Mouse (Mus musculus) limb, embryonic 12.5 days (tissue): Measurements from ENCODE around the gene Rgs6. TPM values are rescaled to one million over a fixed set of nuclear protein-coding genes. Genes with fewer than 3 reads are reported as not detected.

Experiments
- ATAC-seq: fragments of 200-750 bp; cut with Nextera tagmentation; 2 replicates; pipeline ENCODE4 v1.8.0; 2017; ENCODE audit warnings: low read depth, moderate TSS enrichment; ENCODE audit not compliant: insufficient number of reproducible peaks, insufficient read depth, low FRiP score, low TSS enrichment
- H3K27ac ChIP-seq: fragments of 300-500 bp; sonication (generic); 2 replicates; pipeline ENCODE4 v1.5.1; 2016; ENCODE audit warnings: mild to moderate bottlenecking, moderate library complexity
- H3K27me3 ChIP-seq: fragments of 300-500 bp; sonication (generic); 2 replicates; pipeline ENCODE4 v1.6.1; 2016; ENCODE audit warnings: mild to moderate bottlenecking, moderate library complexity
- H3K36me3 ChIP-seq: fragments of 300-500 bp; sonication (generic); 2 replicates; pipeline ENCODE4 v1.6.1; 2016; ENCODE audit warnings: mild to moderate bottlenecking, moderate library complexity
- H3K4me1 ChIP-seq: fragments of 300-500 bp; sonication (generic); replicated peaks from 2 replicates; pipeline ENCODE4 v1.6.1; 2016
- H3K4me2 ChIP-seq: fragments of 300-500 bp; sonication (generic); 2 replicates; pipeline ENCODE4 v1.6.1; 2016; ENCODE audit warnings: mild to moderate bottlenecking, moderate library complexity
- H3K4me3 ChIP-seq: fragments of 300-500 bp; sonication (generic); replicated peaks from 2 replicates; pipeline ENCODE4 v1.5.1; 2016; ENCODE audit warnings: mild to moderate bottlenecking
- H3K9ac ChIP-seq: fragments of 300-500 bp; sonication (generic); replicated peaks from 2 replicates; pipeline ENCODE4 v1.6.1; 2016; ENCODE audit warnings: mild to moderate bottlenecking, moderate library complexity
- H3K9me3 ChIP-seq: fragments of 300-500 bp; sonication (generic); 2 replicates; pipeline ENCODE4 v1.6.1; 2016; ENCODE audit warnings: mild to moderate bottlenecking, moderate library complexity
- WGBS: fragments of 180-500 bp; shearing (Covaris S2); methylation state at CpG from one replicate; pipeline ENCODE4 v1.1.7; 2016; 5-methylcytosine and 5-hydroxymethylcytosine counted together
- polyA plus RNA-seq: library from polyadenylated mRNA; unstranded; fragments of >200 nt; fragmentation: Nextera tagmentation; extraction: Ambion mirVana; gene quantifications from 2 replicates; pipeline ENCODE4 v1.2.1, GENCODE M21; 2016

Gene Rgs6
- 0.56 and 1.0 TPM in 2 replicates for polyA plus RNA-seq

DNA sequence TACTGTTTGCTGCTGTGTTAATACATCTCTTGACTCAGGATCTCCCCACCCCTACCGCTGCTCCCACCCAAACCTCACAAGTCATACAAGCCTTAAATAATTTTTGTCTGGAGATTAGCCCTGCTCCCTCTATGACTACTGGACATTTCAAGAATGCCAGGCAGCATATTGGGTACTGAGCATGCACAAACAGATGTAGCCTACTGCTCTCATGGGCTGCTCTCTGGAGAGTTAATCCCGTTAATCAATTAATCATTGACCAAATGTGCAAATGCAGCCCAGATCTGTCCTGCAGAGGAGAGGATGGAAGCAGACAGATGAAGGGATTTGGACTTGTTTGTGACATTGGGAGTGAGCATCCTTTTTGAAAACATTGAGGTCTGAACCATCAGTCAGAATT lies at the start of gene Rgs6:
Gene Rgs6, plus strand, starts transcription at position 276 of the 400 bp plus-strand sequence.
- Histone ChIP-seq H3K9me3 (peaks cover 2% of the 10 kb centered on the region), H3K4me2 (no peak within 1 kb of the TSS), H3K36me3 (no peaks in the 10 kb centered on the region), H3K27me3 (peaks cover 8% of the 10 kb centered on the region; the same call in 1 of the 2 replicates), H3K4me3 (no peak within 1 kb of the TSS), H3K27ac (no peak within 1 kb of the TSS), H3K4me1 (peaks cover 6% of the 10 kb centered on the region; the same call in 1 of the 2 replicates), H3K9ac (no peak within 1 kb of the TSS)
- no peak for ATAC-seq
- 82% methylated on average over 2 of the region's 2 CpGs for WGBS

GRCm38 (mm10) chr12:82547127-82547526 lies 41.0 kb upstream of the Rgs6 start:
- ATAC-seq, result no peak
- no peaks in the 10 kb centered on the region for H3K27me3 ChIP-seq
- no peak overlapping the region for H3K27ac ChIP-seq
- H3K36me3 ChIP-seq, result no peaks in the 10 kb centered on the region
- H3K4me2 ChIP-seq, result no peak overlapping the region
- no peak overlapping the region for H3K9ac ChIP-seq
- no peak overlapping the region for H3K4me3 ChIP-seq
- H3K4me1 ChIP-seq, result no peaks in the 10 kb centered on the region
- H3K9me3 ChIP-seq, result peaks cover 10% of the 10 kb centered on the region; the same call in 1 of the 2 replicates
- 91% methylated on average over 4 of the region's 4 CpGs for WGBS

- ATAC-seq, result no peak
- H3K9ac ChIP-seq, result no peak overlapping the region
- WGBS, result 83% methylated on average over 6 of the region's 6 CpGs
- no peaks in the 10 kb centered on the region for H3K4me1 ChIP-seq
- H3K4me2 ChIP-seq, result no peak overlapping the region
- H3K27ac ChIP-seq, result no peak overlapping the region
- H3K9me3 ChIP-seq, result peaks cover 10% of the 10 kb centered on the region; the same call in 1 of the 2 replicates
- no peaks in the 10 kb centered on the region for H3K36me3 ChIP-seq
- no peak overlapping the region for H3K4me3 ChIP-seq
- no peaks in the 10 kb centered on the region for H3K27me3 ChIP-seq
Measured at GRCm38 (mm10) chr12:82549228-82549627, 38.9 kb upstream of the Rgs6 start.

DNA sequence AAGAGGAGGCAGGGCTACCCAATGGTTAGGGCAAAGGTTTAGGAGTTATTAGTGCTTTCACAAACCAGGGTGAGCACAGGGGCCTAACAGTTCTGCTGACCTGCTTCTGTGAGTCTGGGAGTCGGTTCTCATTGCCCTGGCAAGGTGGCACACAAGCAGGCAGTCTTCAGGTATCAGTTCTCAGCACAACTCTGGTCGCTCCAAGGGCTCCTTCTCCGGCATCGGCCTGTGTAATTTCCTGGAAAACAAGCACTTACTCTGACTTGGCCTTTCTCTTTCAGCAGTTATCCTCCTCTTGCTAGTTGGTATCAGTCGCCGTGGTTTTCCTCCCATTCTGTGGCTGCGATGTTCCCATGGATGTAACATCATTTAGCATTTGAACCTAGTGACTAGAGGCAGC lies 38.0 kb upstream of the Rgs6 start:
- ATAC-seq, result no peak
- no peaks in the 10 kb centered on the region for H3K36me3 ChIP-seq
- H3K4me1 ChIP-seq, result no peaks in the 10 kb centered on the region
- WGBS, result 91% methylated on average over 7 of the region's 7 CpGs
- H3K27me3 ChIP-seq, result no peaks in the 10 kb centered on the region
- peaks cover 10% of the 10 kb centered on the region; the same call in 1 of the 2 replicates for H3K9me3 ChIP-seq
- no peak overlapping the region for H3K4me3 ChIP-seq
- no peak overlapping the region for H3K9ac ChIP-seq
- H3K4me2 ChIP-seq, result no peak overlapping the region
- H3K27ac ChIP-seq, result no peak overlapping the region

- no peak overlapping the region for H3K27ac ChIP-seq
- ATAC-seq, result no peak
- no peak overlapping the region for H3K4me2 ChIP-seq
- H3K36me3 ChIP-seq, result no peaks in the 10 kb centered on the region
- H3K9ac ChIP-seq, result no peak overlapping the region
- no peaks in the 10 kb centered on the region for H3K4me1 ChIP-seq
- H3K9me3 ChIP-seq, result peaks cover 10% of the 10 kb centered on the region; the same call in 1 of the 2 replicates
- H3K4me3 ChIP-seq, result no peak overlapping the region
- WGBS, result 89% methylated on average over 5 of the region's 5 CpGs
- H3K27me3 ChIP-seq, result no peaks in the 10 kb centered on the region
Measured at GRCm38 (mm10) chr12:82552376-82552775, 35.7 kb upstream of the Rgs6 start.

DNA sequence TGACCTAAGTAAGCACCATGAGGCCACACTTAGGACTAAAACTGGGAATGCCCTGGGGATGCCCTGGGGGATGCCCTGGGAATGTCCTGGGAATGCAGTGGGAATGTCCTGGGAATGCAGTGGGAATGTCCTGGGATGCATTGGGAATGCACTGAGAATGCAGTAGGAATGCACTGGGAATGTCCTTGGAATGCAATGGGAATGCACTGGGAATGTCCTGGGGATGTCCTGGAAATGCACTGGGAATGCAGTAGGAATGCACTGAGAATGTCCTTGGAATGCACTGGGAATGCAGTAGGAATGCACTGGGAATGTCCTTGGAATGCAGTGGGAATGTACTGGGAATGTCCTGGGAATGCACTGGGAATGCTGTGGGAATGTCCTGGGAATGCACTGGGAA lies 25.2 kb upstream of the Rgs6 start:
- no peak overlapping the region for H3K27ac ChIP-seq
- no peak overlapping the region for H3K4me2 ChIP-seq
- H3K4me3 ChIP-seq, result no peak overlapping the region
- H3K9ac ChIP-seq, result no peak overlapping the region
- no peaks in the 10 kb centered on the region for H3K9me3 ChIP-seq
- no peaks in the 10 kb centered on the region for H3K27me3 ChIP-seq
- no peaks in the 10 kb centered on the region; the same call in 1 of the 2 replicates for H3K4me1 ChIP-seq
- H3K36me3 ChIP-seq, result no peaks in the 10 kb centered on the region
- no peak for ATAC-seq

DNA sequence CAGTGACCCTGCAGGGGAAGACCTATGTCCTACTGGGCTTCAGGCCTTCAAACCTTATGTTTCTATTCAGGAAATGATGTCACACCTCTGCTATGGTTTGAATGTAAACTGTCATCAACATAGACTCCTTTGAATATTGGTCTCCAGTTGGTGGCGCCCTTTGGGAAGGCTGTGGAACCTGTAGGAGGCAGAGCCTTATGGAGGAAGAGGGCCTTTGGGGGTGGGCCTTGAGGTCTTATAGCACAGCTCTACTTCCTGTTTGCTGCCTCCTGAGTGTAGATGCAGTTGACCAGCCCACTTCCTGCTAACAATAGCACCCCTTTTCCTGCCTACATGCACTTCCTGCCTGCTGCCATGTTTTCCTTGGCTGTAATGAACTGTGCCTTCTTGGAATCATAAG lies 19.7 kb upstream of the Rgs6 start:
- no peak overlapping the region for H3K27ac ChIP-seq
- no peaks in the 10 kb centered on the region for H3K9me3 ChIP-seq
- no peak overlapping the region for H3K9ac ChIP-seq
- no peak overlapping the region for H3K4me2 ChIP-seq
- no peaks in the 10 kb centered on the region for H3K27me3 ChIP-seq
- no peak overlapping the region for H3K4me3 ChIP-seq
- H3K4me1 ChIP-seq, result no peaks in the 10 kb centered on the region
- no peaks in the 10 kb centered on the region for H3K36me3 ChIP-seq
- 86% methylated on average over 1 of the region's 1 CpGs for WGBS
- no peak for ATAC-seq

DNA sequence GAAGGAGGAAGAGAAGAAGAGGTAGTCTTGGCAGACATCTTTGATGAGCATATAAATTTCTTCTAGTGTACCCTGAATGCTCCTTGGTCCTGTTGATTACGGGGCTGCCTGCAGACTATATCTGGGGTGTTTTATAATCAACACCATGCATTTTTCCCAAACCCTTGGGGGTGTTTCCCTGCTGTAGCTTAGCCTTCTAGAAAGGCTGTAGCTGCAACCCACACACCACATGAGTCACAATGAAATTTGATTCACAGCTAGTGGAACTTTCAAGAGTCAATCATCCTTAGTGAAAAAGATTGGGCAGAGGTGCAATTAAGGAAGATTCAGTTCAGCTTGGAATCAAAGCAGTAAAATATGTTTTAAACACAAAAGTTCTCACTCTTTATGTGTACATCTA lies 15.4 kb upstream of the Rgs6 start:
- WGBS, result 63% methylated on average over 1 of the region's 1 CpGs
- Histone ChIP-seq H3K9ac (no peak overlapping the region), H3K27me3 (no peaks in the 10 kb centered on the region), H3K9me3 (no peaks in the 10 kb centered on the region), H3K27ac (no peak overlapping the region), H3K4me2 (no peak overlapping the region), H3K4me3 (no peak overlapping the region), H3K36me3 (no peaks in the 10 kb centered on the region), H3K4me1 (no peaks in the 10 kb centered on the region)
- ATAC-seq, result no peak

- peaks cover 6% of the 10 kb centered on the region; the same call in 1 of the 2 replicates for H3K4me1 ChIP-seq
- H3K4me3 ChIP-seq, result no peak overlapping the region
- H3K9me3 ChIP-seq, result no peaks in the 10 kb centered on the region
- ATAC-seq, result no peak
- no peaks in the 10 kb centered on the region for H3K36me3 ChIP-seq
- 52% methylated on average over 7 of the region's 7 CpGs for WGBS
- H3K9ac ChIP-seq, result no peak overlapping the region
- H3K4me2 ChIP-seq, result no peak overlapping the region
- no peak overlapping the region for H3K27ac ChIP-seq
- peaks cover 8% of the 10 kb centered on the region; the same call in 1 of the 2 replicates for H3K27me3 ChIP-seq
Measured at GRCm38 (mm10) chr12:82586592-82586991, 1.5 kb upstream of the Rgs6 start.

GRCm38 (mm10) chr12:82587348-82587895 lies 670 bp upstream of the Rgs6 start:
- no peak overlapping the region for H3K27ac ChIP-seq
- 24% methylated on average over 7 of the region's 7 CpGs for WGBS
- ATAC-seq, result no peak

GRCm38 (mm10) chr12:82588846-82589630 lies 946 bp downstream of the Rgs6 start:
- 46% methylated on average over 18 of the region's 19 CpGs for WGBS
- no peak for ATAC-seq

More at GRCm38 (mm10) chr12:82587348-82587895, 670 bp upstream of the Rgs6 start:
- no peak overlapping the region for H3K4me2 ChIP-seq
- H3K4me1 ChIP-seq, result peaks cover 6% of the 10 kb centered on the region; the same call in 1 of the 2 replicates
- no peak overlapping the region for H3K9ac ChIP-seq
- peaks cover 8% of the 10 kb centered on the region; the same call in 1 of the 2 replicates for H3K27me3 ChIP-seq
- H3K4me3 ChIP-seq, result no peak overlapping the region
- no peaks in the 10 kb centered on the region for H3K9me3 ChIP-seq
- H3K36me3 ChIP-seq, result no peaks in the 10 kb centered on the region

More at GRCm38 (mm10) chr12:82588846-82589630, 946 bp downstream of the Rgs6 start:
- Histone ChIP-seq H3K4me1 (peaks cover 6% of the 10 kb centered on the region; the same call in 1 of the 2 replicates), H3K27me3 (peaks cover 8% of the 10 kb centered on the region; the same call in 1 of the 2 replicates), H3K4me2 (no peak overlapping the region), H3K4me3 (no peak overlapping the region), H3K9ac (no peak overlapping the region), H3K27ac (no peak overlapping the region), H3K36me3 (no peaks in the 10 kb centered on the region), H3K9me3 (peaks cover 8% of the 10 kb centered on the region)
